Mouse (Mus musculus) heart, embryonic 13.5 days (tissue): Measurements from ENCODE around the gene Oxld1. TPM values are rescaled to one million over a fixed set of nuclear protein-coding genes. Genes with fewer than 3 reads are reported as not detected.

Source experiments
- ATAC-seq: fragments of 200-750 bp; cut with Nextera tagmentation; 2 replicates; pipeline ENCODE4 v1.8.0; 2017; ENCODE audit warnings: moderate TSS enrichment; ENCODE audit not compliant: insufficient number of reproducible peaks, low FRiP score, low TSS enrichment; ENCODE audit errors: extremely low read depth
- H3K27ac ChIP-seq: fragments of 300-500 bp; sonication (generic); replicated peaks from 2 replicates; pipeline ENCODE4 v1.5.1; 2015; ENCODE audit warnings: moderate library complexity, mild to moderate bottlenecking, inconsistent platforms
- H3K27me3 ChIP-seq: fragments of 300-500 bp; sonication (generic); replicated peaks from 2 replicates; pipeline ENCODE4 v1.6.1; 2015; ENCODE audit warnings: mild to moderate bottlenecking, inconsistent platforms
- H3K36me3 ChIP-seq: fragments of 300-500 bp; sonication (generic); 2 replicates; pipeline ENCODE4 v1.6.1; 2015; ENCODE audit warnings: mild to moderate bottlenecking, inconsistent platforms
- H3K4me1 ChIP-seq: fragments of 300-500 bp; sonication (generic); 2 replicates; pipeline ENCODE4 v1.6.1; 2015; ENCODE audit warnings: inconsistent platforms
- H3K4me2 ChIP-seq: fragments of 300-500 bp; sonication (generic); 2 replicates; pipeline ENCODE4 v1.6.1; 2015; ENCODE audit warnings: inconsistent platforms, mild to moderate bottlenecking, moderate library complexity
- H3K4me3 ChIP-seq: fragments of 300-500 bp; sonication (generic); 2 replicates; pipeline ENCODE4 v1.5.1; 2015; ENCODE audit warnings: moderate library complexity, mild to moderate bottlenecking, inconsistent platforms
- H3K9ac ChIP-seq: fragments of 300-500 bp; sonication (generic); 2 replicates; pipeline ENCODE4 v1.6.1; 2015; ENCODE audit warnings: inconsistent platforms, mild to moderate bottlenecking, moderate library complexity
- H3K9me3 ChIP-seq: fragments of 300-500 bp; sonication (generic); 2 replicates; pipeline ENCODE4 v1.6.1; 2016; ENCODE audit warnings: inconsistent platforms
- WGBS: fragments of 180-500 bp; shearing (Covaris S2); methylation state at CpG from one replicate; pipeline ENCODE4 v1.1.7; 2015; ENCODE audit warnings: mixed read lengths; 5-methylcytosine and 5-hydroxymethylcytosine counted together
- polyA plus RNA-seq: library from polyadenylated mRNA; unstranded; fragments of >200 nt; fragmentation: Nextera tagmentation; extraction: Ambion mirVana; gene quantifications from 2 replicates; pipeline ENCODE4 v1.2.1, GENCODE M21; 2015

Gene Oxld1
- polyA plus RNA-seq, 1 experiment from 2014 or later, result 14.2 TPM

- no peak overlapping the region for H3K4me3 ChIP-seq
- no peaks in the 10 kb centered on the region for H3K9me3 ChIP-seq
- H3K4me1 ChIP-seq, result peaks cover 10% of the 10 kb centered on the region
- H3K36me3 ChIP-seq, result peaks cover 12% of the 10 kb centered on the region
- no peaks in the 10 kb centered on the region; the same call in 1 of the 2 replicates for H3K27me3 ChIP-seq
- no peak overlapping the region for H3K27ac ChIP-seq
- 68% methylated on average over 3 of the region's 3 CpGs for WGBS
- no peak overlapping the region for H3K4me2 ChIP-seq
- H3K9ac ChIP-seq, result no peak overlapping the region
- ATAC-seq, result no peak
Observed at GRCm38 (mm10) chr11:120452246-120452645, 5.6 kb downstream of the Oxld1 start.

GRCm38 (mm10) chr11:120447179-120447578 is 10.7 kb downstream of the Oxld1 start:
- no peak overlapping the region for H3K27ac ChIP-seq
- H3K36me3 ChIP-seq, result no peaks in the 10 kb centered on the region
- H3K4me2 ChIP-seq, result no peak overlapping the region
- H3K4me1 ChIP-seq, result 0 out of 2 replicates have a peak, but pooled peaks cover 7% of the 10 kb centered on the region
- no peaks in the 10 kb centered on the region for H3K27me3 ChIP-seq
- no peak overlapping the region for H3K4me3 ChIP-seq
- 75% methylated on average over 7 of the region's 7 CpGs for WGBS
- no peak overlapping the region for H3K9ac ChIP-seq
- ATAC-seq, result no peak
- no peaks in the 10 kb centered on the region for H3K9me3 ChIP-seq

GRCm38 (mm10) chr11:120445475-120445874 is 12.4 kb downstream of the Oxld1 start:
- Histone ChIP-seq H3K27ac (no peak overlapping the region), H3K9me3 (no peaks in the 10 kb centered on the region), H3K27me3 (no peaks in the 10 kb centered on the region; the same call in 1 of the 2 replicates), H3K4me3 (no peak overlapping the region), H3K36me3 (no peaks in the 10 kb centered on the region), H3K9ac (no peak overlapping the region), H3K4me2 (no peak overlapping the region), H3K4me1 (0 out of 2 replicates have a peak, but pooled peaks cover 7% of the 10 kb centered on the region)
- WGBS, result 46% methylated on average over 3 of the region's 3 CpGs
- no peak for ATAC-seq

- H3K9ac ChIP-seq, result no peak overlapping the region
- no peaks in the 10 kb centered on the region; the same call in 1 of the 2 replicates for H3K27me3 ChIP-seq
- no peaks in the 10 kb centered on the region for H3K9me3 ChIP-seq
- H3K36me3 ChIP-seq, result no peaks in the 10 kb centered on the region
- H3K4me2 ChIP-seq, result no peak overlapping the region
- H3K27ac ChIP-seq, result no peak overlapping the region
- H3K4me1 ChIP-seq, result 0 out of 2 replicates have a peak, but pooled peaks cover 7% of the 10 kb centered on the region
- WGBS, result 72% methylated on average over 6 of the region's 6 CpGs
- ATAC-seq, result no peak
- no peak overlapping the region for H3K4me3 ChIP-seq
Observed at GRCm38 (mm10) chr11:120444106-120444505, 13.8 kb downstream of the Oxld1 start.

GRCm38 (mm10) chr11:120442765-120443280 is 15.0 kb downstream of the Oxld1 start:
- Histone ChIP-seq H3K4me2 (no peak overlapping the region), H3K27me3 (no peaks in the 10 kb centered on the region; the same call in 1 of the 2 replicates), H3K9me3 (no peaks in the 10 kb centered on the region), H3K27ac (no peak overlapping the region), H3K9ac (no peak overlapping the region), H3K36me3 (no peaks in the 10 kb centered on the region), H3K4me3 (no peak overlapping the region), H3K4me1 (0 out of 2 replicates have a peak, but pooled peaks cover 7% of the 10 kb centered on the region)
- ATAC-seq, result no peak
- WGBS, result 85% methylated on average over 3 of the region's 3 CpGs

GRCm38 (mm10) chr11:120442344-120442743 is 15.5 kb downstream of the Oxld1 start, which contains the start of gene Tspan10:
TSS of gene Tspan10 (plus strand) at chr11:120442644.
- ATAC-seq, result no peak
- Histone ChIP-seq H3K4me1 (0 out of 2 replicates have a peak, but pooled peaks cover 7% of the 10 kb centered on the region), H3K27me3 (no peaks in the 10 kb centered on the region; the same call in 1 of the 2 replicates), H3K9ac (no peak within 1 kb of the TSS), H3K27ac (no peak within 1 kb of the TSS), H3K4me3 (no peak within 1 kb of the TSS), H3K36me3 (no peaks in the 10 kb centered on the region), H3K4me2 (no peak within 1 kb of the TSS), H3K9me3 (no peaks in the 10 kb centered on the region)
- WGBS, result 88% methylated on average over 3 of the region's 3 CpGs

GRCm38 (mm10) chr11:120437857-120438385 is 19.9 kb downstream of the Oxld1 start:
- Histone ChIP-seq H3K4me2 (peak overlapping the region; percentile 83), H3K27ac (peak overlapping the region; percentile 85), H3K9me3 (no peaks in the 10 kb centered on the region), H3K4me3 (peak overlapping the region; percentile 99), H3K36me3 (peaks cover 29% of the 10 kb centered on the region), H3K4me1 (peaks cover 19% of the 10 kb centered on the region), H3K27me3 (no peaks in the 10 kb centered on the region; the same call in 1 of the 2 replicates), H3K9ac (peak overlapping the region; percentile 98)
- no peak for ATAC-seq
- 25% methylated on average over 12 of the region's 12 CpGs for WGBS

- peak within 1 kb of the TSS; percentile 99 for H3K4me3 ChIP-seq
- WGBS, result under 1% methylated on average over 77 of the region's 77 CpGs
- H3K9ac ChIP-seq, result peak within 1 kb of the TSS; percentile 98
- no peaks in the 10 kb centered on the region; the same call in 1 of the 2 replicates for H3K27me3 ChIP-seq
- H3K4me1 ChIP-seq, result peaks cover 19% of the 10 kb centered on the region
- peak within 1 kb of the TSS; percentile 85 for H3K27ac ChIP-seq
- peak; percentile 74 for ATAC-seq
- peak within 1 kb of the TSS; percentile 83 for H3K4me2 ChIP-seq
- peaks cover 35% of the 10 kb centered on the region for H3K36me3 ChIP-seq
- H3K9me3 ChIP-seq, result no peaks in the 10 kb centered on the region
Observed at GRCm38 (mm10) chr11:120437152-120437856, 20.6 kb downstream of the Oxld1 start, which contains the start of gene Nploc4. TSS of gene Nploc4 (minus strand) at chr11:120437708.

- Histone ChIP-seq H3K4me1 (peaks cover 12% of the 10 kb centered on the region), H3K4me3 (no peak overlapping the region), H3K9me3 (no peaks in the 10 kb centered on the region), H3K4me2 (no peak overlapping the region), H3K27me3 (no peaks in the 10 kb centered on the region), H3K36me3 (peaks cover 89% of the 10 kb centered on the region), H3K9ac (no peak overlapping the region), H3K27ac (no peak overlapping the region)
- ATAC-seq, result no peak
- 84% methylated on average over 3 of the region's 3 CpGs for WGBS
Observed at GRCm38 (mm10) chr11:120426727-120427126, 31.1 kb downstream of the Oxld1 start.

GRCm38 (mm10) chr11:120423569-120424295 is 34.1 kb downstream of the Oxld1 start:
- H3K9ac ChIP-seq, result 0 out of 2 replicates have a peak overlapping the region, but pooled peaks have one; percentile 40
- no peak overlapping the region for H3K4me3 ChIP-seq
- peaks cover 90% of the 10 kb centered on the region for H3K36me3 ChIP-seq
- H3K27ac ChIP-seq, result peak overlapping the region; percentile 42
- no peak for ATAC-seq
- H3K9me3 ChIP-seq, result no peaks in the 10 kb centered on the region
- H3K4me1 ChIP-seq, result peaks cover 12% of the 10 kb centered on the region
- 67% methylated on average over 9 of the region's 9 CpGs for WGBS
- no peak overlapping the region for H3K4me2 ChIP-seq
- no peaks in the 10 kb centered on the region for H3K27me3 ChIP-seq
